Mouse (Mus musculus): ENCODE measurements around the gene Itgav. TPM values are rescaled to one million over a fixed set of nuclear protein-coding genes. Genes with fewer than 3 reads are reported as not detected.

The Itgav gene
- polyA plus RNA-seq, 1 experiment from 2014 or later: 76.8 TPM

DNA sequence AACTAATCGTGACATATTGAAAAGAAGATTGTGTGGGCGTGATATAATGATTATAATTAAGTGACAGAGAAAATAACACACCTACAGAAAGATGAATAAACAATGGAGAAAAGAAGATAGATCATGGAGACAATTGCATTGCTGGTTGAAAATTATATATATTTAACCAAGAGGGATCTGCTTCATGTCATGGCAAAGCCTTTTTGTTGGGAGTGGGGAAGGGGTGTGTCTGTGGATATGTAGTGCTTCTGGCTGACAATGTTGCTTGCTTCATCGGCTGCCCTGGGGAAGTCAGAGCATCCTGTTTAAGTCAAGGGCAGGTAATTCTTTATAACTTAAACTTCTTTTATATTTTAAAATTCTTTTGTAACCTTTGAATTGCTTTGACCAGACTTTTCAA, 124.3 kb downstream of the Itgav start:
- 45% methylated on average over 3 of the region's 3 CpGs for WGBS
- no peaks in the 10 kb centered on the region for H3K27me3 ChIP-seq (ENCODE audit: control insufficient read depth, insufficient read depth, low read length)

DNA sequence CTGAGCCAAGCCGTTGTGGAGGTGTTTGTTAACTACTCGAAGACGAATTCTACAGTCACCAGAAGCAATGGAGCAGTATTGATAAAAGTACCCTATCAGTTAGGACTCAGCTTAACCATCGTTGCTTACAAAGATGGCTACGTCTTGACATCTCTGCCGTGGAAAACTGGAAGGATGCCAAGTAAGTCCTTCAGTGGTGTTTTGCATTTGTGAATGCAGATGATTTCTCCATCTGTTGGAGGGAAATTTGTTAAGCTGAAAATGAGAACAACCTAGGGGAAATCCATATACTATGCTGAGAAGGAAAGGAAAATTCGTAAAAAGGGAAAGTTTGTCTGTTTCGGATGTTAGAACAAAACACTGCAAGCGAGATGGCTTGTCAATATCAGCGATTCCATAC, 129.2 kb downstream of the Itgav start:
- Histone ChIP-seq H3K27ac (ENCODE audit: low read length) (no peak overlapping the region), H3K36me3 (ENCODE audit: control insufficient read depth, insufficient read depth, low read length) (no peaks in the 10 kb centered on the region), H3K4me1 (ENCODE audit: control insufficient read depth, insufficient read depth, low read length) (no peaks in the 10 kb centered on the region), H3K27me3 (ENCODE audit: control insufficient read depth, insufficient read depth, low read length) (no peaks in the 10 kb centered on the region), H3K9me3 (replicated peaks; ENCODE audit: control insufficient read depth, low read length) (no peaks in the 10 kb centered on the region), H3K9ac (ENCODE audit: low read length) (no peak overlapping the region), H3K4me2 (ENCODE audit: low read depth, low read length) (no peak overlapping the region), H3K4me3 (replicated peaks; ENCODE audit: low read length) (no peak overlapping the region)
- no peak for ATAC-seq (ENCODE audit: insufficient read depth, low FRiP score)
- 85% methylated on average over 10 of the region's 10 CpGs for WGBS

More for the DNA sequence above, 124.3 kb downstream of the Itgav start:
- H3K27ac ChIP-seq (ENCODE audit: low read length): no peak overlapping the region
- H3K9me3 ChIP-seq (replicated peaks; ENCODE audit: control insufficient read depth, low read length): no peaks in the 10 kb centered on the region
- no peaks in the 10 kb centered on the region for H3K4me1 ChIP-seq (ENCODE audit: control insufficient read depth, insufficient read depth, low read length)
- H3K9ac ChIP-seq (ENCODE audit: low read length): no peak overlapping the region
- H3K4me3 ChIP-seq (replicated peaks; ENCODE audit: low read length): no peak overlapping the region
- no peaks in the 10 kb centered on the region for H3K36me3 ChIP-seq (ENCODE audit: control insufficient read depth, insufficient read depth, low read length)
- ATAC-seq (ENCODE audit: insufficient read depth, low FRiP score): no peak
- H3K4me2 ChIP-seq (ENCODE audit: low read depth, low read length): no peak overlapping the region

DNA sequence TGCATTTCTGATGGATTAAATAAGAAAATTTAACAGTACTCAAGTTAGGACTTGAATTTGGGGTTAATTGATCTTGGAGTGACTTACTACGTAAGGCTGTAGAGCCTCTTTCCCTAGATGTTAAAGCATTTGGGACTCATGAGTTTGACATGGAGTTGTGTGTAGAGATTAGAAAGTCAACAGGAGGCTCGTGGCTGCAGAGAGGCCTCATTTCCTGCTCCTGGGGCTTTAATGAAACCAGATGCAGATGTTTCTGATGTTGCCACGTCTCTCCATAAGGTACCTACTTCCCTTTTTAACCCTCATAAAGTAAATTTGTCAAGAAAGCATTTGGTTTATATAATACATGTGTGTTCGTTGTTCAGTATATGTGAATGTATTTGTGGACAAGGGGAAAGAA, 132.0 kb downstream of the Itgav start:
- Histone ChIP-seq H3K36me3 (ENCODE audit: control insufficient read depth, insufficient read depth, low read length) (no peaks in the 10 kb centered on the region), H3K27me3 (ENCODE audit: control insufficient read depth, insufficient read depth, low read length) (no peaks in the 10 kb centered on the region), H3K4me2 (ENCODE audit: low read depth, low read length) (no peak overlapping the region), H3K4me3 (replicated peaks; ENCODE audit: low read length) (no peak overlapping the region), H3K4me1 (ENCODE audit: control insufficient read depth, insufficient read depth, low read length) (no peaks in the 10 kb centered on the region), H3K27ac (ENCODE audit: low read length) (no peak overlapping the region), H3K9me3 (replicated peaks; ENCODE audit: control insufficient read depth, low read length) (no peaks in the 10 kb centered on the region), H3K9ac (ENCODE audit: low read length) (no peak overlapping the region)
- 38% methylated on average over 4 of the region's 4 CpGs for WGBS
- no peak for ATAC-seq (ENCODE audit: insufficient read depth, low FRiP score)

Other genes with a start within 250 kb of the Itgav start
- gene Zc3h15, start 80.0 kb upstream of the Itgav start, polyA plus RNA-seq (2015; fragmentation: Nextera tagmentation; extraction: Ambion mirVana): 111 and 120 TPM in 2 replicates
- 12.2 and 13.0 TPM in 2 replicates for gene Fam171b, start 88.2 kb downstream of the Itgav start, polyA plus RNA-seq (2015; fragmentation: Nextera tagmentation; extraction: Ambion mirVana)
- gene Zswim2, start 216.8 kb downstream of the Itgav start, polyA plus RNA-seq (2015; fragmentation: Nextera tagmentation; extraction: Ambion mirVana): not detected in 2 replicates
- gene Gm13698, start 231.3 kb downstream of the Itgav start, polyA plus RNA-seq (2015; fragmentation: Nextera tagmentation; extraction: Ambion mirVana): not detected in 2 replicates
- gene Gm13693, start 237.1 kb downstream of the Itgav start, polyA plus RNA-seq (2015; fragmentation: Nextera tagmentation; extraction: Ambion mirVana): not detected in 2 replicates
- not detected in 2 replicates for gene Gm13695, start 242.9 kb downstream of the Itgav start, polyA plus RNA-seq (2015; fragmentation: Nextera tagmentation; extraction: Ambion mirVana)
- not detected in 2 replicates for gene Gm13696, start 248.7 kb downstream of the Itgav start, polyA plus RNA-seq (2015; fragmentation: Nextera tagmentation; extraction: Ambion mirVana)

Measured in stomach, embryonic 16.5 days (tissue).